ENCODE assay signal across 8 mouse cellular contexts in the genomic region with DNA sequence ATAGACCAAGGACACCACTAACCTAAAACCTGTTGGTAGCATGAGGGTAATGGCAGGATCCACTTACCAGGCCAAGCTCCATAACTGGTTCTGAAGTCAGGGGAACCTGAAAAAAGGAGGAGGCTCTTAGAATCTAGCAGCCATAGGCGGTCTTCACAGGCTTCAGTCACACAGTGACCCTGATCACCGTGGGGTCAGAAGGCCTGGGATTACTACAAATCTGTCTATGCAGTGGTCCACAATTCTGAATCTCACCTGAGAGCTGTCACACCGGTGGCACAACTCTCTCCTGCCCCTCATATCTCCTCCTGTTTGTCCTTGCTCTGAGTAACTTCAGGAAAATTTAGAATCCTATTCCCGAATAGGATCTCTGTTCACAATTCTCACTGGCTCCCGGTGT. TPM values are rescaled to one million over a fixed set of nuclear protein-coding genes. Genes with fewer than 3 reads are reported as not detected.
A peak's percentile ranks its signal among the peaks of the same experiment; 100 is the strongest.
DNase-seq lines count a peak whose midpoint lies in the region; TF ChIP-seq lines count a peak whose summit lies in the region.

No protein-coding gene starts in this region.

- H3K4me1 ChIP-seq in limb, embryonic 10.5 days, result peaks cover 8% of the 10 kb centered on the region
- no peaks in the 10 kb centered on the region for H3K4me1 ChIP-seq in olfactory bulb, adult 2 months (ENCODE audit: control insufficient read depth, insufficient read depth, low read length)

- peak overlapping the region; percentile 87 for H3K27ac ChIP-seq in limb, embryonic 10.5 days
- H3K27ac ChIP-seq in olfactory bulb, adult 2 months (ENCODE audit: insufficient read depth, low read depth, low read length), result no peak overlapping the region

- 67% methylated on average over 5 of the region's 5 CpGs for WGBS in limb, embryonic 10.5 days
- WGBS in olfactory bulb, adult 2 months, result 40% methylated on average over 5 of the region's 5 CpGs

- no peak for TF ChIP-seq POLR2A in olfactory bulb, adult 2 months (IDR thresholded peaks at IDR 0.05; ENCODE audit: insufficient read depth, low read depth, low read length)

- H3K9me3 ChIP-seq in limb, embryonic 10.5 days (replicated peaks), result no peaks in the 10 kb centered on the region

- H3K4me3 ChIP-seq in limb, embryonic 10.5 days, result peak overlapping the region; percentile 63
- peak overlapping the region; percentile 97 for H3K4me3 ChIP-seq in olfactory bulb, adult 2 months (ENCODE audit: insufficient read depth, low read depth, low read length)

- H3K36me3 ChIP-seq in limb, embryonic 10.5 days, result peaks cover 19% of the 10 kb centered on the region

- DNase-seq in embryo, embryonic 11 days, result peak; percentile 6
- no peak for DNase-seq in embryo, embryonic 10.5 days (ENCODE audit: low spot score)
- DNase-seq in right cerebral cortex, postnatal 4 days, result peak; percentile 3
- DNase-seq in right cerebral cortex, postnatal 25 days, result no peak
- DNase-seq in limb, embryonic 10.5 days (ENCODE audit: low spot score), result peak; percentile 31
- DNase-seq in gastrocnemius, postnatal 4 days (ENCODE audit: low spot score in 2 of 2), result no peak
- DNase-seq in layer of hippocampus, postnatal 14 days (ENCODE audit: low spot score in 2 of 2), result no peak

- H3K27me3 ChIP-seq in limb, embryonic 10.5 days (ENCODE audit: low read depth, poor library complexity, severe bottlenecking), result no peaks in the 10 kb centered on the region

- no peak for TF ChIP-seq CTCF in olfactory bulb, adult 2 months (IDR thresholded peaks at IDR 0.05; ENCODE audit: insufficient read depth, low read depth, low read length)

RNA-seq across cellular contexts. Expression of a gene that starts 0.8 kb away (rescaled TPM):
- polyA plus RNA-seq in limb, embryonic 10.5 days (2016; fragmentation: Nextera tagmentation; extraction: Ambion mirVana), result 4.6 and 4.8 TPM in 2 replicates
- not detected in 2 replicates for polyA plus RNA-seq in olfactory bulb, adult 2 months (2012; ENCODE audit: insufficient read depth, insufficient read length, low replicate concordance, missing spikeins)
- total RNA-seq in gastrocnemius, postnatal 4 days (2021), result 1 to 10 TPM; 2.9 to 3.0 TPM
- 1 to 10 TPM; 7.6 TPM for total RNA-seq in layer of hippocampus, postnatal 14 days (2021)

RNA-seq across cellular contexts. Expression of a gene that starts 52.7 kb away (rescaled TPM):
- not detected in 2 replicates for polyA plus RNA-seq in limb, embryonic 10.5 days (2016; fragmentation: Nextera tagmentation; extraction: Ambion mirVana)
- polyA plus RNA-seq in olfactory bulb, adult 2 months (2012; ENCODE audit: insufficient read depth, insufficient read length, low replicate concordance, missing spikeins), result not detected in 2 replicates
- total RNA-seq in gastrocnemius, postnatal 4 days (2021), result not detected
- total RNA-seq in layer of hippocampus, postnatal 14 days (2021), result not detected

RNA-seq across cellular contexts. Expression of a gene that starts 56.4 kb away (rescaled TPM):
- 29.8 and 36.1 TPM in 2 replicates for polyA plus RNA-seq in limb, embryonic 10.5 days (2016; fragmentation: Nextera tagmentation; extraction: Ambion mirVana)
- not detected in 2 replicates for polyA plus RNA-seq in olfactory bulb, adult 2 months (2012; ENCODE audit: insufficient read depth, insufficient read length, low replicate concordance, missing spikeins)
- 10 to 100 TPM; 11.5 to 15.1 TPM for total RNA-seq in gastrocnemius, postnatal 4 days (2021)
- total RNA-seq in layer of hippocampus, postnatal 14 days (2021), result 10 to 100 TPM; 12.6 to 14.3 TPM

Comparison
In these comparisons a context has a peak if more than half of its experiments do, and no peak if none do; other contexts are left out.
1. DNase-seq: peak in embryo, embryonic 11 days (single experiment), right cerebral cortex, postnatal 4 days (single experiment) and limb, embryonic 10.5 days (single experiment); none in embryo, embryonic 10.5 days (single experiment), right cerebral cortex, postnatal 25 days (single experiment), gastrocnemius, postnatal 4 days (0 of 2) and layer of hippocampus, postnatal 14 days (0 of 2).